ENCODE assay signal across 8 mouse cellular contexts in the genomic region with DNA sequence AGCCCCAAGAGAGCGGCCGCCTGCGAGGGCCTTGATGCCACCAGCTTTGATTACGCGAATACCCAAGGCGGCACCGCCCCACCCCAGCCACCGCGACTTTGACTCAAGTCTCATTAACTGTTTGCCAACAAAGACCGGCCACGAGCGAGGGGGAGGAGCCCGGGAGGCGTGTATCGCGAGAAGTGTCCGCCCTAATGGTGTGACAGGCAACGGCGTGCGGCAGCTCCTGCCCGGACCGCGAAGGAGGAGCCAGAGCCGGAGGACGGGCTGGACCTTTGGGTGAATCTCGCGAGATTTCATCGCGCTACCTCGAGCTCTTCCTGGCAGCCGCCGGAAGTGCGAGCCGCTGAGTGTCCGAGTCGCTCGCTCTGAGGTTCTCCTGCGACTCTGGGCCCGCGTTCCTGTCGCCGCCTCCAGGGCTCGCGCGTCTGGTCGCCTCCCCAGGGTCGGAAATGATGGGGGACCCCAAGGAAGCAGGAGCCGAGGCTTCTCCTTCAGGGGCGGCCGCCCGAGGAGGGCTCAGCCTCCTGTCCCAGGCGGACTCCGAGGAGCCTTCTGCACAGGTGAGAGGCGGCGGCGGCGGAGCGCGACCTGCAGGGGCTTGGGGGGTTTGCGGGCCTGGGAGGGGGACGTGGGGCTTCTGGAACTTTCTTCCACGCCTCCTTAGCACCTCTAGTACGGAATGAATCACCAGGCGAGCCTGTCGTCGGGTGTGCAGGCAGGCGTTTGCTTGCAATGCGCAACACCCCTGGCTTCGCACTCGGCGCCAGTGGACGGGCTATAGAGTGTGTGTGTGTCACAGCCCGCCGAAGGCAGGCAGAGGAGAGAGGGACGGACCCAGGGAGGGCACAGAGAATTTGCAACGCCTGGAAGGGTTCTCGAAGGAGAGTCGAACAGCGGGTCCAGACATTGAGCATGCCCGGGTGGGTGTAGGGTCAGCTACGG. TPM values are rescaled to one million over a fixed set of nuclear protein-coding genes. Genes with fewer than 3 reads are reported as not detected.
DNase-seq lines count a peak whose midpoint lies in the region; ATAC-seq lines count a peak whose summit lies in the region.

A gene (plus strand): TSS at position 183 of the 945 bp plus-strand sequence.

- peaks cover 31% of the 10 kb centered on the region for H3K36me3 ChIP-seq in heart, embryonic 10.5 days
- H3K36me3 ChIP-seq in kidney, embryonic 15.5 days: peaks cover 32% of the 10 kb centered on the region

- DNase-seq in B cell, adult 2 months: peak; percentile 97 to 98
- peak; percentile 99 for DNase-seq in brain, adult 2 months (ENCODE audit: low read depth, low spot score)
- DNase-seq in heart, embryonic 10.5 days (ENCODE audit: low spot score): peak; percentile 100
- DNase-seq in liver: peak; percentile 99
- peak; percentile 98 for DNase-seq in spleen, postnatal 4 days (ENCODE audit: low spot score in 2 of 2)

- peak within 1 kb of the TSS; percentile 97 for H3K9ac ChIP-seq in kidney, embryonic 15.5 days

- WGBS in heart, embryonic 10.5 days: under 1% methylated on average over 81 of the region's 81 CpGs
- WGBS in kidney, embryonic 15.5 days: under 1% methylated on average over 81 of the region's 81 CpGs

- no peaks in the 10 kb centered on the region for H3K9me3 ChIP-seq in heart, embryonic 10.5 days
- no peaks in the 10 kb centered on the region for H3K9me3 ChIP-seq in kidney, embryonic 15.5 days (replicated peaks)

- H3K27ac ChIP-seq in heart, embryonic 10.5 days: peak within 1 kb of the TSS; percentile 95
- H3K27ac ChIP-seq in kidney, embryonic 15.5 days: peak within 1 kb of the TSS; percentile 96

- H3K4me3 ChIP-seq in heart, embryonic 10.5 days: peak within 1 kb of the TSS; percentile 96
- peak within 1 kb of the TSS; percentile 98 for H3K4me3 ChIP-seq in kidney, embryonic 15.5 days (replicated peaks)

- peak; percentile 95 for ATAC-seq in erythroblast, adult 5-6 weeks (replicated peaks; ENCODE audit: low FRiP score, poor library complexity, severe bottlenecking)
- ATAC-seq in kidney, embryonic 15.5 days (replicated peaks; ENCODE audit: low FRiP score): peak; percentile 98
- ATAC-seq in monocyte, adult 5-6 weeks (replicated peaks; ENCODE audit: insufficient number of reproducible peaks, low FRiP score, low TSS enrichment, poor library complexity, severe bottlenecking): peak; percentile 95

- H3K27me3 ChIP-seq in heart, embryonic 10.5 days (ENCODE audit: insufficient read depth, poor library complexity, severe bottlenecking): no peaks in the 10 kb centered on the region
- no peaks in the 10 kb centered on the region for H3K27me3 ChIP-seq in kidney, embryonic 15.5 days

- H3K4me1 ChIP-seq in heart, embryonic 10.5 days: peaks cover 3% of the 10 kb centered on the region; the same call in 1 of the 2 replicates
- H3K4me1 ChIP-seq in kidney, embryonic 15.5 days: peaks cover 14% of the 10 kb centered on the region

- H3K4me2 ChIP-seq in kidney, embryonic 15.5 days: peak within 1 kb of the TSS; percentile 89

RNA-seq across cellular contexts. Expression of the gene that starts here (rescaled TPM):
- total RNA-seq in erythroblast, adult 5-6 weeks (2015; ENCODE audit: low replicate concordance): 8.1 and 18.0 TPM in 2 replicates
- 14.1 and 23.1 TPM in 2 replicates for total RNA-seq in erythroblast, adult 5-6 weeks (2017; ENCODE audit: low replicate concordance)
- polyA plus RNA-seq in heart, embryonic 10.5 days (2016; fragmentation: Nextera tagmentation; extraction: Ambion mirVana): 15.4 and 15.5 TPM in 2 replicates
- polyA plus RNA-seq in kidney, embryonic 15.5 days (2015; fragmentation: Nextera tagmentation; extraction: Ambion mirVana): 21.6 and 24.2 TPM in 2 replicates
- 37.3 to 59.4 TPM (median 39.0 TPM) in 3 replicates for total RNA-seq in monocyte, adult 5-6 weeks (2017)

Comparison
In these comparisons a context has a peak if more than half of its experiments do, and no peak if none do; other contexts are left out.
1. Peak in every context shown above with its lines: DNase-seq, ATAC-seq, H3K4me3 ChIP-seq and H3K27ac ChIP-seq.